Mouse (Mus musculus): ENCODE results near the gene Lpp. TPM values are rescaled to one million over a fixed set of nuclear protein-coding genes. Genes with fewer than 3 reads are reported as not detected.

The Lpp gene
- polyA plus RNA-seq, 1 experiment from 2014 or later: 45.1 TPM

DNA sequence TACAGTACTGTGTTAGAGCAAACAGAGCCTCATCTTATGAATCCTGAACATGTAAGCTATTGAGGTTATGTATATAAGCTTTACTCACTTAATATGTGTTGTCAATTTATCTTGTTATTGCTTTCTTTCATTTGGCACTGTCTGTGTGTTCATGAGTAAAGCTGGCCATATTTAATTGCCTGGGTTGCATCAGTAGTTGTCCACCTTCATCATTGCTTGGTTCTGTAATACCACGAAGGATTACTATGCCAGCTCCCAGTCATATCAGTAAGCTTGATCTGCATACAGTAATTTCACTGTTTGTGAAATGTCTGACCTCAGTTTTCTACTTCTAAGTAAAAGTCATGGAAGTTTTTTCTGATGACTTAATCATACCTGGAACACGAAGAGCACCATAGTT is 401.4 kb downstream of the Lpp start:
- no peak overlapping the region for H3K9ac ChIP-seq
- no peak overlapping the region for H3K27ac ChIP-seq
- H3K36me3 ChIP-seq: no peaks in the 10 kb centered on the region
- no peak for ATAC-seq (ENCODE audit: insufficient number of reproducible peaks, insufficient read depth, low FRiP score, low TSS enrichment)
- H3K4me1 ChIP-seq: 0 out of 2 replicates have a peak, but pooled peaks cover 4% of the 10 kb centered on the region
- 76% methylated on average over 2 of the region's 2 CpGs for WGBS
- H3K4me2 ChIP-seq (replicated peaks): no peak overlapping the region
- H3K27me3 ChIP-seq: no peaks in the 10 kb centered on the region
- no peaks in the 10 kb centered on the region for H3K9me3 ChIP-seq
- no peak overlapping the region for H3K4me3 ChIP-seq

DNA sequence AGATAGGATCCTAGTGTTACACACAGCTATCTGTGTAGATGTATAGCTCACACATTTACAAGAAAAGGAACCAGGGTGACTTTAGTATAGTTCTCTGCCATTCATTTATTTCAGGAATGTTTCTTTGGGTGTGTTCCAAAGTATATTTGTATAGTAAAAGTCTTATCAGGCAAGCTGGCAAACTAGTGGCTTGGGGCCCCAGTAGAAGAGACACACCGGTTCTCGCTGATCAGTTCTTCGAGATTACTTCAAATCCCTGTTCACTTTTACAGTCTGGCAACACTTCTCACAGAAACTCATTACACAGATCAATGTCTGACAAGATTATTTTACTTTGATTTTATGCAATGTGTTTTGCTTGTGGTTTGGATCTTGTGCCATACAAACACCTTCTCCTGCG is 408.0 kb downstream of the Lpp start:
- Histone ChIP-seq H3K27me3 (no peaks in the 10 kb centered on the region), H3K9me3 (no peaks in the 10 kb centered on the region), H3K36me3 (no peaks in the 10 kb centered on the region), H3K4me1 (no peaks in the 10 kb centered on the region), H3K9ac (no peak overlapping the region), H3K4me2 (replicated peaks) (no peak overlapping the region), H3K27ac (no peak overlapping the region), H3K4me3 (no peak overlapping the region)
- ATAC-seq (ENCODE audit: insufficient number of reproducible peaks, insufficient read depth, low FRiP score, low TSS enrichment): no peak
- WGBS: 83% methylated on average over 4 of the region's 4 CpGs

- Histone ChIP-seq H3K4me2 (replicated peaks) (no peak overlapping the region), H3K4me1 (no peaks in the 10 kb centered on the region), H3K9me3 (no peaks in the 10 kb centered on the region), H3K27ac (no peak overlapping the region), H3K4me3 (no peak overlapping the region), H3K36me3 (no peaks in the 10 kb centered on the region), H3K9ac (no peak overlapping the region), H3K27me3 (no peaks in the 10 kb centered on the region)
- no peak for ATAC-seq (ENCODE audit: insufficient number of reproducible peaks, insufficient read depth, low FRiP score, low TSS enrichment)
- WGBS: 84% methylated on average over 1 of the region's 1 CpGs
Observed at GRCm38 (mm10) chr16:24801780-24802179, 408.5 kb downstream of the Lpp start.

DNA sequence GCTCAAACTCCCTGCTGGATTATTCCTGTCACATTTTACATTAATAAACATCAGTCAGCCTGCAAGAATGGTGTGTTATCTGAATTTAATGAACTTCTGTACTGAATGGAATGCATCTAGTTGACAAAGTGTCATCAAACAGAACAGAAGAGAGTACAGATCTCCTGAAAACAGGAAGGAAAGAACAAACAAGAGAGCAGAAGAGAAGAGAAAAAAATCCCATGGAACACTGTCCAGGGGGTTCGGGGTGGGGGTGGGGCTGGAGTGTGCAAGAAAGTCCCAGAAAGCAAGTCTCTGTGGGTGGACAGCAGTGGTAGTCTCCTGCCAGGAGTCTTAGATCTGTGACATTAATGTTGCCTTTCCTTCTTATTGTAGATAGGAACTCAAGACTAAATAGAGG is 412.8 kb downstream of the Lpp start:
- no peaks in the 10 kb centered on the region for H3K36me3 ChIP-seq
- no peak for ATAC-seq (ENCODE audit: insufficient number of reproducible peaks, insufficient read depth, low FRiP score, low TSS enrichment)
- no peak overlapping the region for H3K4me3 ChIP-seq
- H3K4me1 ChIP-seq: no peaks in the 10 kb centered on the region
- H3K27me3 ChIP-seq: no peaks in the 10 kb centered on the region
- WGBS: 89% methylated on average over 1 of the region's 1 CpGs
- H3K9me3 ChIP-seq: no peaks in the 10 kb centered on the region
- H3K4me2 ChIP-seq (replicated peaks): no peak overlapping the region
- no peak overlapping the region for H3K9ac ChIP-seq
- no peak overlapping the region for H3K27ac ChIP-seq

DNA sequence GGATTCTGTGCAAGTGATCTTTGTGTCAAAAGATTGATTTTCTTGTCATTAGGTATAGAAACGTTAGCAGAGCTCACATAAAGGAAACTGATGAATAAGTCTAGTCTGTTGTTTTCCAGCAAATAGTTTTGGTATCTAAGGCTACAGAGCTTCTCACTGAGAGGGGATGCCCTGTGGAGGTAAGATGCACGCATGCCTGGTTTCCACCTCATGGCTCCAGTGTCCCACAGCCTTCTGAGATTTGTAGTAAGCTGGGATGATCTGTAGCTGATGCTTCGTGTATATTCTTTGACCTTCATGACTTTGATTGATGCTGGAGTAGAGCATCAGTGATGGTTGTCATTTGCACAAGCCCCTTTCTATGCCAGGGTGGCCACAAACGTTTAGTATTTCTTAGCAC is 414.3 kb downstream of the Lpp start:
- Histone ChIP-seq H3K27ac (no peak overlapping the region), H3K4me1 (no peaks in the 10 kb centered on the region), H3K27me3 (no peaks in the 10 kb centered on the region), H3K36me3 (no peaks in the 10 kb centered on the region), H3K9ac (no peak overlapping the region), H3K9me3 (no peaks in the 10 kb centered on the region), H3K4me3 (no peak overlapping the region), H3K4me2 (replicated peaks) (no peak overlapping the region)
- no peak for ATAC-seq (ENCODE audit: insufficient number of reproducible peaks, insufficient read depth, low FRiP score, low TSS enrichment)
- WGBS: 71% methylated on average over 4 of the region's 4 CpGs

DNA sequence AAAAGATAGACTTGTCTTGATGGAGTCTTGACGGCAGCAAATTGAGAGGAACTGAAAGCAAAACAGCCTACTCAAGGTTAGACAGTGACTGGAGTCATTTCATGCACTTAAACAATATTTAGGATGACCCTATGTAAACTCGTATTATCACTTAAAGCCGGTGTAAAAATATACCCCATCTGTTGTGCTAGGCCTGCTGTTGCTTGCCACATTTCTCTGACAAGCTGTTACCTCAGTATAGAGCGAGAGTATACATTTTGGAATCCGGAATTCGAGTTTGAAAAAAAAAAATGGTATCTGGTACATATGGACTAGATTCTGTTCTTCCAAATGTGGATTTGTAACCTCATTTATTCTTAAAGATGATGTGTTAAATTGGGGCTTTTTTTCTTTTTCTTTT is 416.5 kb downstream of the Lpp start:
- H3K27ac ChIP-seq: no peak overlapping the region
- H3K9me3 ChIP-seq: no peaks in the 10 kb centered on the region
- no peaks in the 10 kb centered on the region for H3K27me3 ChIP-seq
- H3K36me3 ChIP-seq: no peaks in the 10 kb centered on the region
- H3K9ac ChIP-seq: no peak overlapping the region
- no peak for ATAC-seq (ENCODE audit: insufficient number of reproducible peaks, insufficient read depth, low FRiP score, low TSS enrichment)
- 88% methylated on average over 6 of the region's 6 CpGs for WGBS
- no peaks in the 10 kb centered on the region for H3K4me1 ChIP-seq
- H3K4me2 ChIP-seq (replicated peaks): no peak overlapping the region
- H3K4me3 ChIP-seq: no peak overlapping the region

GRCm38 (mm10) chr16:24816621-24817020 is 423.3 kb downstream of the Lpp start:
- no peak for ATAC-seq (ENCODE audit: insufficient number of reproducible peaks, insufficient read depth, low FRiP score, low TSS enrichment)

DNA sequence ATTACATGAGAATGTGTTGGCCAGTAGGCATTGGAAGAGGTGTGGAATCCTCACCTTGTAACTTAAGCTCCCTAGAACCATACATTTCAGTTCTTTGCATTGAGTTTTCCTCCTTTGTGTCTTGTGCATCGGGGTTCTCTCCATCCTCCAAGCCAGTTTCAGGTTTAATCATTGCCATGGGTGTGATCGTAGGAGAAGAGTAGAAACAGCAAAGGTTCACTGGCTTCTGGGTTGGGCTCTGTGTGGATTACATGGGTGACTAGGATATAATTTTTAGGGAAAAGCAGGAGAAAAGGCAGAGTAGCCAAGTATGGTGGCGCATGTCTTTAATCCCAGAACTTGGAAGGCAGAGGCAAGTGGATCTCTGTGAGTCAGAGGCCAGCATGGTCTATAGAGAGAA is 424.1 kb downstream of the Lpp start:
- no peak overlapping the region for H3K4me2 ChIP-seq (replicated peaks)
- H3K27ac ChIP-seq: no peak overlapping the region
- 95% methylated on average over 3 of the region's 3 CpGs for WGBS
- H3K9me3 ChIP-seq: no peaks in the 10 kb centered on the region
- no peaks in the 10 kb centered on the region for H3K4me1 ChIP-seq
- no peak overlapping the region for H3K9ac ChIP-seq
- no peak overlapping the region for H3K4me3 ChIP-seq
- ATAC-seq (ENCODE audit: insufficient number of reproducible peaks, insufficient read depth, low FRiP score, low TSS enrichment): no peak
- H3K36me3 ChIP-seq: no peaks in the 10 kb centered on the region
- H3K27me3 ChIP-seq: no peaks in the 10 kb centered on the region

More at GRCm38 (mm10) chr16:24816621-24817020, 423.3 kb downstream of the Lpp start:
- Histone ChIP-seq H3K36me3 (no peaks in the 10 kb centered on the region), H3K9me3 (no peaks in the 10 kb centered on the region), H3K9ac (no peak overlapping the region), H3K27ac (no peak overlapping the region), H3K4me3 (no peak overlapping the region), H3K4me2 (replicated peaks) (no peak overlapping the region), H3K4me1 (no peaks in the 10 kb centered on the region), H3K27me3 (no peaks in the 10 kb centered on the region)
- 82% methylated on average over 3 of the region's 3 CpGs for WGBS

DNA sequence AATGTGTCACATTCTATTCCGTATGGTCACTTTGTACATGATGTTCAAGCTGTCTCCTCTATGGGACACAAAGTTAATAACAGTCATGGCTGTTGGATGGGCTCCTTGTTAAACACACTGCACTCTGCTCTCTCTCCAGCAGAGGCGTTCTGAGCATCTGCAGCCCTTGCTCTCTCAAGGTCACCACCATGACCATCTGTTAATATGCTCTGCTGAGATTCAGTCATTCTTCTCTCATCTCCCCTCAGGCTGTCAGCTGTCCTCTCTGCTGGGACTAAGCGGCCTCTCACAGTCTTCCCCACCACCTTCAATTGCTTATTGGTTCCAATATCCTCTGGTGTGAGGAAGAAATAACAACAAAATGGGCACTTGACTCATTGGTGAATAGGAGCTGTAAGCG is 425.8 kb downstream of the Lpp start:
- Histone ChIP-seq H3K4me1 (no peaks in the 10 kb centered on the region), H3K9ac (no peak overlapping the region), H3K27me3 (no peaks in the 10 kb centered on the region), H3K36me3 (no peaks in the 10 kb centered on the region), H3K27ac (no peak overlapping the region), H3K4me3 (no peak overlapping the region), H3K4me2 (replicated peaks) (no peak overlapping the region), H3K9me3 (no peaks in the 10 kb centered on the region)
- WGBS: 64% methylated on average over 4 of the region's 4 CpGs
- no peak for ATAC-seq (ENCODE audit: insufficient number of reproducible peaks, insufficient read depth, low FRiP score, low TSS enrichment)

- Histone ChIP-seq H3K4me2 (replicated peaks) (no peak overlapping the region), H3K36me3 (no peaks in the 10 kb centered on the region), H3K9ac (no peak overlapping the region), H3K4me3 (no peak overlapping the region), H3K4me1 (no peaks in the 10 kb centered on the region), H3K27me3 (no peaks in the 10 kb centered on the region), H3K27ac (no peak overlapping the region), H3K9me3 (no peaks in the 10 kb centered on the region)
- ATAC-seq (ENCODE audit: insufficient number of reproducible peaks, insufficient read depth, low FRiP score, low TSS enrichment): no peak
- WGBS: 82% methylated on average over 5 of the region's 5 CpGs
Observed at GRCm38 (mm10) chr16:24822182-24822875, 429.0 kb downstream of the Lpp start.

DNA sequence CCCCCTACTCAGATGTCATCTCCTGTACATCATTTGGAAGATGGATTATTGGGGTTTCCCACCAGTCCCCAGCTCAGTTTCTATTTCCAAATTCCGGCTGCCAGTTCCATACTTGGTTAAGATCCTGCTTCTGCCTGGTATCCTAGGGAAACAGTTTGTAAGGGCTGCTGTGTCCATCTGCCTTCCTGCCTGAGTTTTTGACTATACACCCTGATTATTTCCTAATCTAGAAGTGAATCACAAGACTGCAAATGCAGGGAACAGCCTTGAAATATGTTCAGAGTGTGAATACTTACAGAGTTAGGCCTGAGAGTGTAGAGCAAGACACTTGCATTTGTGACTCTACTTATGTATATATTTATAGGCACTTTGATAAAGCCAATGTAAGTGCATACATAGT is 429.6 kb downstream of the Lpp start:
- H3K4me1 ChIP-seq: no peaks in the 10 kb centered on the region
- no peak overlapping the region for H3K9ac ChIP-seq
- H3K4me3 ChIP-seq: no peak overlapping the region
- H3K36me3 ChIP-seq: no peaks in the 10 kb centered on the region
- no peak for ATAC-seq (ENCODE audit: insufficient number of reproducible peaks, insufficient read depth, low FRiP score, low TSS enrichment)
- H3K27me3 ChIP-seq: no peaks in the 10 kb centered on the region
- no peak overlapping the region for H3K4me2 ChIP-seq (replicated peaks)
- WGBS: 76% methylated on average over 1 of the region's 1 CpGs
- H3K9me3 ChIP-seq: no peaks in the 10 kb centered on the region
- no peak overlapping the region for H3K27ac ChIP-seq

DNA sequence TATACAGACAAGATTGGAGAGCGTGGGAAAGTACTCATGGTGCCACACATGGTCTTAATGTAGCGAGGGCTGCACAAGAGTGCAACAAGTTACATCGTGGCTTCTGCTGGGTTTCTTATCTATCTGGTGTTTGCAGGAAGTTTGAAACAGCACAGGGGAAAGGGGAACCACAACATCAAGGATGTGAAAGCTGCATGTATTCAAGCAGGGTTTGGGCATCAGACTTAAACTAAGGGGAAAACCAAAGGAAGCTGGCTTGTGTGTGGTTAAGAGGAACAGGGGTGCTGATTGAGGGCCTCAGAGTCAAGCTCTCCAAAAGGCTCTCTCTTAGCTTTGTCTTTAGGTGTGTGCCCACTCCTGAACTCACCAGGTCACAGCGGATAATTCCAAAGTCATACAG is 433.1 kb downstream of the Lpp start:
- WGBS: 88% methylated on average over 4 of the region's 4 CpGs
- H3K27ac ChIP-seq: no peak overlapping the region
- H3K27me3 ChIP-seq: no peaks in the 10 kb centered on the region
- H3K9ac ChIP-seq: no peak overlapping the region
- no peak for ATAC-seq (ENCODE audit: insufficient number of reproducible peaks, insufficient read depth, low FRiP score, low TSS enrichment)
- H3K4me2 ChIP-seq (replicated peaks): no peak overlapping the region
- no peaks in the 10 kb centered on the region for H3K4me1 ChIP-seq
- H3K9me3 ChIP-seq: no peaks in the 10 kb centered on the region
- no peak overlapping the region for H3K4me3 ChIP-seq
- H3K36me3 ChIP-seq: no peaks in the 10 kb centered on the region
